Mouse (Mus musculus) CD8-positive naive resting alpha-beta T cell, adult 2 months (primary cell): ENCODE results near the gene Shld1.

Experiments used
- DNase-seq, 2 experiments: peaks; one replicate each; pipeline ENCODE4 v3.0.0; 2022; ENCODE audit warnings: low read depth in 2 of 2, low spot score in 2 of 2

The Shld1 gene

DNA sequence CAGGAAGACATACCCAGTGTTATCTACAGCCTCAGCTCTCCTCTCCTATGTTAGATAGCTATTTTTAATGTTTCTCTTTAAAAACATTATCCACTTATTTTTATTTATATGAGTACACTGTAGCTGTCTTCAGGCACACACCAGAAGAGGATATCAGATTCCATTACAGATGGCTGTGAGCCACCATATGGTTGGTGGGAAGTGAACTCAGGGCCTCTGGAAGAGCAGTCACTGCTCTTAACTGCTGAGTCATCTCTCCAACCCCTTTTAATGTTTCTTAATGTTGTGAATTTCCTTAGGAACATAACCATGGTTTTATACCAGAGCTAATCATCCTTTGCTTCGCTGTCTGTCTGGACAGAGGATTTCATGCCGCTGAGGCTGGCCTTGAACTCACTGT is 35.1 kb downstream of the Shld1 start:
- DNase-seq = no peak

GRCm38 (mm10) chr2:132723958-132724431 is 37.3 kb downstream of the Shld1 start:
- DNase-seq = no peak

DNA sequence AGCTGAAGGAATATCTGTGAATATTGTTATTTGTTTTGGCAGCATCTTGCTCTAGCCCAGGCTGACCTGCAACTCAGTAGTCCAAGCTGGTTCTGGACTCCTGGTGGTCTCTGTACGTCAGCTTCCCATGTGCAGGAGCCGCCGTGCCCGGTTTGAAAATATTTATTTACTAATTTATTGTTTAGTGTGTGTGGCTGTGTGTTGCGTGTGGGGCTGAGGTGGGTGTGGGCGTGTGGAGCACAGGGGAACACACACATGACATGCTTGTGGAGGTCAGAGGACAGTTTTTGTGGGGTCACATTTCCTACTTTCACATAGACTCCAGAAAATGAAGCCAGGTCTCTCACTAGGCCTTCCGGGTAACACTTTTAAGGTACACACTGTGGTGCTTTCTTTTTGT is 37.8 kb downstream of the Shld1 start:
- DNase-seq = no peak

DNA sequence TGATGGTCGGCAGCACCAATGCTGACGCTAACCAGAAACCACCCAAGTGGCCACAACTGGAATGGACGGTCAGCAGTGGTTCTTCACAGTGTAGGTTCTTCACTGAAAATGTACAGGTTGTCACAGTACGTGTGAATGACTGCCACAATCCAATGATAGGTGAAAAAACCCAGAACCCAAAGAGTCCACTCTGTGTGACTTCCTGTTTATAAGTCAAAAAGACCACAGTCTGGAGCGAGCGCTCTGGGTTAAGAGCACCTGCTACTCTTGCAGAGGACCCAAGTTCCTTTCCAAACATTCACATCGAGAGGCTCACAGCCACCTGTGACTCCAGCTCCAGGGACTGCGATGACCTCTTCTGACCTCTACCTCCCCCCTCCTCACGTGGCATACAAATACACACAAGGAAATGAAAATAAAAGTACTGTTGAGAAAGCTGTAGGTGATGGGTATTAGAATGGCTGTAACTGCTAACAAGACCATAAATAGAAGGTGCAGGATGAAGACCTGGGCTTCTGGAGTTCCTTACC is 38.7 kb downstream of the Shld1 start:
- DNase-seq = no peak

- no peak for DNase-seq
These were observed 39.4 kb downstream of the Shld1 start for GRCm38 (mm10) chr2:132726156-132726555.

- no peak for DNase-seq
These were observed 46.2 kb downstream of the Shld1 start for GRCm38 (mm10) chr2:132732940-132733339.

DNA sequence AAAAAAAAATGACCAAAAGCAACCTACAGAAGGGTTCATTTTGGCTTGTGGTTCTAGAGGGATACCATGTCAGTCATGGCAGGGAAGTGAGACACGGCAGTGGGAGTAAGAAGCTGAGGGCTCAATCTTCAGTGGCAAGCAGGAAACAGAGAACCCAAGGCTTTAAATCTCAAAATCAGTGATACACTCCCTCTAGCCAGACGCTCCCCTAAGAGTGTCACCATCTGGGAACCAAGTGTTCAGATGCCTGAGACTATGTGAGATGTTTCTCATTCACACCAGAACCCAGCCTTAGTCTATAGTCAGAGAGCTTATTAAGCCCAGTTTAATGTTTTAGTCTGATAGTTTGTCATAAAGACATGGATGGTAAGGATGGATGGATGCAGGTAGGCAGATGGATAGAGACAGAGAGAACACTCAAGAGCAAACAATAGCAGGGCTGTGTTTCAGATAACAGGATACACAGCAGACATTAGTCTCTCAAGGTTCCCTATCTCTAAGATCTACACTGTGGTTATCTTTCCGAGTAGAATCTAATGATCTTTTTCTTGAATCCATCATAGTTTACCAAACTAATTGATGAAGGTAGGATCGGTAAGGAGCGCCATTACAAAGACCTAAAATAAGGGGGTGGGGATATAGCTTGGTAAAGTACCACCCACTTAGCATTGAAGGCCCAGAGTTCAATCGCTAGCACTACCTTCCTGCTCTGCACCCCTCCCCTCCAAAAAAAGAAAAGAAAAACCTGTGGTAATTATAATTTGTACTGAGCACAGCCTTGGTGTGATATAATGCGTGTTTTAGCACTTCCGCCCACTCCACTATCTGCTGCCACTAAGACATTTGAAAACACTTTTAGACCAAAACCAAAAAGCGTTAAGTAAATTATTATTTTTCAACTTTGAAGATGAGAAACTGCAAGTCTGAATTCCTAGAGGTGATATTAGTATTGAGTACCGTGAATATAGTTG is 47.2 kb downstream of the Shld1 start:
- DNase-seq = no peak

DNA sequence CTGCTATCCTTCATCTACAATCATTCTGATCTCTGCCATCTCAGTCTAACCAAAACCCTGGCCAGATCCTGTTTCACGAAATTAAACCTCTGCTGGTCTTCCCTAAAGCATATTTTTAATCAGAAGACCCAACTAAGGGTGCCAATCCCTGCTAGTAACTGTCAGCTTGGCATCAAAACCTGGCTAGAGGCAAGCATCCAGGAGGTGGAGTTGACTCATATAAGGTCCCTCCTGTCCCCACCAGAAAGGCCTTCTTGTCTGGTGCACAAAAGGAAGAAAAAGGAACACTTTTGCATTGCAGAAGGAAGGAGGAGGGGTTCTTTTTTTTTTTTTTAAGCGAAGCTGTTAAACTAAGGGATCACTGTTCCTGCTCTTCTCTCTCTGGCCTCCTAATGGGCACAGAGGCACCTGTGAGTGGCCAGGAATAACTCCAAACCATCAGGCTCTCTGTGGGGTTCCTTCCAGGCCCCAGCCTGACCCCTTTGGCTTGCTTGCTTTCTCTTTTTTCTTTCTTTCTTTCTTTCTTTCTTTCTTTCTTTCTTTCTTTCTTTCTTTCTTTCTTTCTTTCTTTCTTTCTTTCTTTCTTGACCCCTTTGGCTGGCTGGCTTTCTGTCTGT is 52.2 kb downstream of the Shld1 start:
- DNase-seq = no peak

- no peak for DNase-seq
These were observed 55.2 kb downstream of the Shld1 start for GRCm38 (mm10) chr2:132741862-132742347.

DNA sequence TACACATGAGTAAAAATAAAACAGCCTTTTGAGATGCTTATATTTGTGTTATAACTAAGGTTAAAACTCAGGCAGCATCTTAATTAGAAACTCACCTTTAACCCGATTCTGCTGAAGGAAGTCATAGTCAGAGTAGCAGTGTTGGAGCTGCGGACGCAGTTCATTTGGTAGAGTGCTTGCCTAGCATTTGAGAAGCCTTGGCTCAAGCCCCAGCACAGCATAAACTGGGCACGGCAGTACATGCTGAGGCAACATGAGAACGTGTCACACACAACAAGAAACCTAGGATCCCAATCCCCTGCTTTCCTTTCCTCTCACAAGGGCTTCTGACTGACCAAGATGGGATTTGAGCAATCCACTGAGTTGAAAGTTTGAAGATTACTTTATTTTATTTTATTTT is 58.1 kb downstream of the Shld1 start:
- DNase-seq = no peak

DNA sequence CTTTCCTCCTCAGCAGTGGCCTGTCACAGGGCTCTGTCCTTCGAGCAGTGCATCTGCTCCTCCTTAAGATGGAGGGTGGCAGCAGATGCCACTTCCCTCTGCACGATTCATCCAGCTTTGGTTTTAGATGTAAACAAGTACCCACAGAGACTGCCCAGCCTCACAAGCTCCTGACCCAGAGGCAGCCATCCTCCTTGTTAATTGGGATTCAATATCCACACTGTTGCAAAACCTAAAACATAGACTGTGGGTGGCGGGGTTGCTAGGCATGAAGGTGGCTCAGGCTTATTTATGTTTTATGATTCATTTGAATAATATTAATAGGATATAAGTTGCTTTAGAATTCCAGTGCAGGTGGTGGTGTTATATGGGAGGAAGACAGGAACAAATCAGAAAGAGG is 59.4 kb downstream of the Shld1 start:
- no peak for DNase-seq

GRCm38 (mm10) chr2:132750726-132751125 is 64.0 kb downstream of the Shld1 start:
- DNase-seq = no peak

DNA sequence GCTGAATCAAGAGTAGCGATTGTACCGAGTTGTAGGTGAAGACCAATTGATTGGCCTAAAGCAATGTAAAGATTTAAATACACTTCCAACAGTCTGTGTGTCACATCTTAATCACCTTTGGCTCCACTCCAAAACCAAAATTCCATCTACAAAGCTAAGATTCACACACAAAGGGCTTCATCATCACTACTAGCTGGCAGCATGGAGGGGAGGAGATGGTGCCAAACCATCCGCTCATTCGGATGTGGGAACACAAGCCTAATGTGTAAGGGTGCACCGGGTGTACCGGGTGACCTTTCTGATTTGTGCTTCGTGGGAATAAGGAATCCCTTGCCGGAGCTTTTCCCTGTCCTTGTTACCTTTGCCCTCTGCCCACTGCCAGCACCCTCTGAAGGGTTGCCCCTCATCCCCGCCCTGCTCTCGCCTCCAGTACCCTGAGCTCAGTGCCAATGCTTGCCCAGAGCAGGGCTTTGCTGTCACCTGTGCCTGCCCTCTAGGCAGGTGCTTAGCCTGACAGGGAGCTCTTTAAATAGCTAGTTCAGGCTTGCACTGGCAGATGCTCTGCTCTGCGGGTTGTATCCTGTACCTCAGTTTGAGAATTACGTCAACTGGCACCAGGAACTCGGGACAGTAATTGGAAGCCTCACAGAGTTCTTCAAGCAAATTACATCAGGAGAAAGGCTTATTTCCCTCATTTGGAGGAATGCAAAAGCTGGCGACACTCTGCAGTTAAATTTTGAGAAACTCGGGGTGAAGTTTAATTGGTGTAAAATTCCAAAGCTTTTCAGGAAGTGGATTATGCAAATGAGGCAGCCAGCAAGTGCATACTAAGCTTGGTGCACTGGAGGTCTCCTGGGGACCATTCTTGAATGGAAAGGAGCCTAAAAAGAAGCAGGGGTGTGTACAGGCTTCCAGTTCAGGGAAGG is 64.7 kb downstream of the Shld1 start:
- DNase-seq = no peak

GRCm38 (mm10) chr2:132752398-132752797 is 65.7 kb downstream of the Shld1 start:
- DNase-seq = no peak

DNA sequence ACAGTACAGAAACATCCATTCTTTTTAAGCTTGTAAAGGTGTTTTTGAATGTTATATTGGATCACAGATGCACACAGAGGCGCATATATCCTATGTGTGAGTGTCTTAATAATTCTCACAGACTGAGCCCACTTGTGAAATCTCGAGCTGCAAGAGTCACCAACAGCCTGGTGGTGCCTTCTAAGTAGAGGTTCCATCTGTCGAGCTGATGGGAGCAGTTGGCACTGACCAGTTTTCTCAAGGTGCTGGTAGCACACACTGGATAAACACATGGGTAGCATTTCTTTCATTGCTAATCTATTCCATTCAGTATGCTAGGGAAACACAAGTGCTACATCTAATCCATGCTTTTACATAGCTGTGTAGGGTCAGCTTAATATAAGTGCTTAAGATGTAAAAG is 66.4 kb downstream of the Shld1 start:
- DNase-seq = no peak

- DNase-seq = no peak
These were observed 71.2 kb downstream of the Shld1 start for GRCm38 (mm10) chr2:132757911-132758310.

GRCm38 (mm10) chr2:132770822-132771221 is 84.1 kb downstream of the Shld1 start:
- DNase-seq = no peak

- DNase-seq = no peak
These were observed 94.2 kb downstream of the Shld1 start, which contains the start of gene Chgb for GRCm38 (mm10) chr2:132780978-132781377. Chgb (plus strand) TSS chr2:132781278.

- DNase-seq = peak; percentile 17 to 23
These were observed 94.8 kb downstream of the Shld1 start for GRCm38 (mm10) chr2:132781439-132782068.

- DNase-seq = no peak
These were observed 97.3 kb downstream of the Shld1 start for GRCm38 (mm10) chr2:132784039-132784438.
